Mouse (Mus musculus) adrenal gland, postnatal 25 days (tissue): ENCODE data around the gene Actn3. TPM values are rescaled to one million over a fixed set of nuclear protein-coding genes. Genes with fewer than 3 reads are reported as not detected.
"Not testable (repeated sequence)": the region's sequence is repeated elsewhere in the genome, so short reads cannot be mapped to it uniquely, and the experiment has no call there.

Experiments used
- DNase-seq: peaks from one replicate; pipeline ENCODE4 v3.0.0; 2021; ENCODE audit warnings: mixed read lengths
- total RNA-seq: library from RNA; stranded (reverse); gene quantifications from 2 replicates; pipeline ENCODE4 v1.2.3, GENCODE M21; 2021

The Actn3 gene
- total RNA-seq, 1 experiment from 2014 or later: 0.58 TPM

- no peak for DNase-seq
Observed at GRCm38 (mm10) chr19:4859081-4859480, 18.6 kb downstream of the Actn3 start.

GRCm38 (mm10) chr19:4855951-4856350 lies 21.8 kb downstream of the Actn3 start:
- no peak for DNase-seq

- no peak for DNase-seq
Observed at GRCm38 (mm10) chr19:4855470-4855820, 22.3 kb downstream of the Actn3 start.

- peak; percentile 95 for DNase-seq
Observed at GRCm38 (mm10) chr19:4854552-4855469, 22.9 kb downstream of the Actn3 start, which contains the start of gene Ctsf. TSS of gene Ctsf (plus strand) at chr19:4855130.

GRCm38 (mm10) chr19:4850281-4850680 lies 27.4 kb downstream of the Actn3 start:
- no peak for DNase-seq

GRCm38 (mm10) chr19:4849800-4850199 lies 27.9 kb downstream of the Actn3 start:
- no peak for DNase-seq

- no peak for DNase-seq
Observed at GRCm38 (mm10) chr19:4847490-4847889, 30.2 kb downstream of the Actn3 start.

- no peak for DNase-seq
Observed at GRCm38 (mm10) chr19:4845846-4846245, 31.9 kb downstream of the Actn3 start.

- DNase-seq: no peak
Observed at GRCm38 (mm10) chr19:4842611-4843010, 35.1 kb downstream of the Actn3 start.

GRCm38 (mm10) chr19:4840848-4841247 lies 36.9 kb downstream of the Actn3 start:
- DNase-seq: no peak

- DNase-seq: peak; percentile 98
Observed at GRCm38 (mm10) chr19:4839149-4839548, 38.6 kb downstream of the Actn3 start, which contains the start of the genes Ccs and Ccdc87. TSS of gene Ccs (minus strand) at chr19:4839332. TSS of gene Ccdc87 (plus strand) at chr19:4839366.

GRCm38 (mm10) chr19:4838526-4839140 lies 39.1 kb downstream of the Actn3 start:
- no peak for DNase-seq

GRCm38 (mm10) chr19:4837049-4837448 lies 40.7 kb downstream of the Actn3 start:
- DNase-seq: no peak

GRCm38 (mm10) chr19:4836096-4836495 lies 41.6 kb downstream of the Actn3 start:
- DNase-seq: no peak

- DNase-seq: no peak
Observed at GRCm38 (mm10) chr19:4833977-4834376, 43.7 kb downstream of the Actn3 start.

GRCm38 (mm10) chr19:4829156-4829555 lies 48.6 kb downstream of the Actn3 start:
- peak; percentile 74 for DNase-seq

- no peak for DNase-seq
Observed at GRCm38 (mm10) chr19:4828444-4829114, 49.1 kb downstream of the Actn3 start.

- peak; percentile 71 for DNase-seq
Observed at GRCm38 (mm10) chr19:4820678-4821303, 56.9 kb downstream of the Actn3 start.

- no peak for DNase-seq
Observed at GRCm38 (mm10) chr19:4817182-4817835, 60.4 kb downstream of the Actn3 start.

- DNase-seq: no peak
Observed at GRCm38 (mm10) chr19:4813015-4813414, 64.7 kb downstream of the Actn3 start.

GRCm38 (mm10) chr19:4812334-4812949 lies 65.3 kb downstream of the Actn3 start:
- not testable (repeated sequence) for DNase-seq
